Mouse (Mus musculus) stomach, embryonic 15.5 days (tissue): ENCODE results near the gene Crybg1. TPM values are rescaled to one million over a fixed set of nuclear protein-coding genes. Genes with fewer than 3 reads are reported as not detected.
"Not testable (repeated sequence)": the region's sequence is repeated elsewhere in the genome, so short reads cannot be mapped to it uniquely, and the experiment has no call there.

Source experiments
- ATAC-seq: fragments of 200-750 bp; cut with Nextera tagmentation; 2 replicates; pipeline ENCODE4 v1.8.0; 2017; ENCODE audit warnings: low read depth, moderate number of reproducible peaks, moderate TSS enrichment; ENCODE audit not compliant: insufficient read depth, low FRiP score
- H3K27ac ChIP-seq: fragments of 300-500 bp; sonication (generic); 2 replicates; pipeline ENCODE4 v1.5.1; 2015; ENCODE audit warnings: mild to moderate bottlenecking, inconsistent platforms
- H3K27me3 ChIP-seq: fragments of 300-500 bp; sonication (generic); replicated peaks from 2 replicates; pipeline ENCODE4 v1.6.1; 2015; ENCODE audit warnings: inconsistent platforms
- H3K36me3 ChIP-seq: fragments of 300-500 bp; sonication (generic); 2 replicates; pipeline ENCODE4 v1.6.1; 2015; ENCODE audit warnings: inconsistent platforms
- H3K4me1 ChIP-seq: fragments of 300-500 bp; sonication (generic); 2 replicates; pipeline ENCODE4 v1.6.1; 2015; ENCODE audit warnings: inconsistent platforms
- H3K4me2 ChIP-seq: fragments of 300-500 bp; sonication (generic); 2 replicates; pipeline ENCODE4 v1.6.1; 2015; ENCODE audit warnings: mild to moderate bottlenecking, inconsistent platforms
- H3K4me3 ChIP-seq: fragments of 300-500 bp; sonication (generic); replicated peaks from 2 replicates; pipeline ENCODE4 v1.5.1; 2015; ENCODE audit warnings: inconsistent platforms
- H3K9ac ChIP-seq: fragments of 300-500 bp; sonication (generic); 2 replicates; pipeline ENCODE4 v1.6.1; 2015; ENCODE audit warnings: inconsistent platforms
- H3K9me3 ChIP-seq: fragments of 300-500 bp; sonication (generic); 2 replicates; pipeline ENCODE4 v1.6.1; 2016; ENCODE audit warnings: inconsistent platforms
- WGBS: fragments of 180-500 bp; shearing (Covaris S2); methylation state at CpG from one replicate; pipeline ENCODE4 v1.1.7; 2015; 5-methylcytosine and 5-hydroxymethylcytosine counted together
- polyA plus RNA-seq: library from polyadenylated mRNA; unstranded; fragments of >200 nt; fragmentation: Nextera tagmentation; extraction: Ambion mirVana; gene quantifications from 2 replicates; pipeline ENCODE4 v1.2.1, GENCODE M21; 2015

The Crybg1 gene
- polyA plus RNA-seq, 1 experiment from 2014 or later = 2.5 TPM

GRCm38 (mm10) chr10:43925776-43926175 is 222.9 kb downstream of the Crybg1 start:
- not testable (repeated sequence) for H3K4me2 ChIP-seq, H3K4me1 ChIP-seq, ATAC-seq, H3K9ac ChIP-seq, H3K36me3 ChIP-seq, H3K4me3 ChIP-seq, H3K27me3 ChIP-seq, H3K9me3 ChIP-seq, H3K27ac ChIP-seq
- 89% methylated on average over 9 of the region's 9 CpGs for WGBS

- Histone ChIP-seq H3K9ac (no peak overlapping the region), H3K4me1 (no peaks in the 10 kb centered on the region), H3K27ac (no peak overlapping the region), H3K27me3 (no peaks in the 10 kb centered on the region), H3K4me3 (no peak overlapping the region), H3K36me3 (no peaks in the 10 kb centered on the region), H3K4me2 (no peak overlapping the region), H3K9me3 (no peaks in the 10 kb centered on the region)
- whole genome bisulfite sequencing = 91% methylated on average over 3 of the region's 3 CpGs
- no peak for ATAC-seq
Observed at GRCm38 (mm10) chr10:43923096-43923495, 225.6 kb downstream of the Crybg1 start.

GRCm38 (mm10) chr10:43918696-43919608 is 229.7 kb downstream of the Crybg1 start:
- no peaks in the 10 kb centered on the region for H3K4me1 ChIP-seq
- no peak overlapping the region for H3K4me3 ChIP-seq
- H3K27ac ChIP-seq = no peak overlapping the region
- ATAC-seq = no peak
- H3K27me3 ChIP-seq = no peaks in the 10 kb centered on the region
- H3K36me3 ChIP-seq = no peaks in the 10 kb centered on the region
- H3K4me2 ChIP-seq = no peak overlapping the region
- no peaks in the 10 kb centered on the region for H3K9me3 ChIP-seq
- WGBS = 44% methylated on average over 17 of the region's 17 CpGs
- H3K9ac ChIP-seq = no peak overlapping the region

- no peaks in the 10 kb centered on the region for H3K9me3 ChIP-seq
- no peak overlapping the region for H3K9ac ChIP-seq
- no peak for ATAC-seq
- H3K4me3 ChIP-seq = no peak overlapping the region
- no peaks in the 10 kb centered on the region for H3K27me3 ChIP-seq
- H3K4me2 ChIP-seq = no peak overlapping the region
- 65% methylated on average over 2 of the region's 2 CpGs for WGBS
- H3K4me1 ChIP-seq = no peaks in the 10 kb centered on the region
- H3K36me3 ChIP-seq = no peaks in the 10 kb centered on the region
- H3K27ac ChIP-seq = no peak overlapping the region
Observed at GRCm38 (mm10) chr10:43916737-43917136, 231.9 kb downstream of the Crybg1 start.

GRCm38 (mm10) chr10:43916181-43916580 is 232.5 kb downstream of the Crybg1 start:
- H3K27ac ChIP-seq = no peak overlapping the region
- no peaks in the 10 kb centered on the region for H3K9me3 ChIP-seq
- no peak overlapping the region for H3K4me2 ChIP-seq
- ATAC-seq = no peak
- no peak overlapping the region for H3K9ac ChIP-seq
- no peaks in the 10 kb centered on the region for H3K4me1 ChIP-seq
- no peaks in the 10 kb centered on the region for H3K27me3 ChIP-seq
- no peak overlapping the region for H3K4me3 ChIP-seq
- WGBS = 79% methylated on average over 12 of the region's 12 CpGs
- no peaks in the 10 kb centered on the region for H3K36me3 ChIP-seq

- 73% methylated on average over 3 of the region's 3 CpGs for WGBS
- no peak for ATAC-seq
- no peaks in the 10 kb centered on the region for H3K4me1 ChIP-seq
- no peak overlapping the region for H3K4me3 ChIP-seq
- no peaks in the 10 kb centered on the region for H3K27me3 ChIP-seq
- H3K4me2 ChIP-seq = no peak overlapping the region
- no peak overlapping the region for H3K9ac ChIP-seq
- H3K36me3 ChIP-seq = no peaks in the 10 kb centered on the region
- H3K9me3 ChIP-seq = no peaks in the 10 kb centered on the region
- no peak overlapping the region for H3K27ac ChIP-seq
Observed at GRCm38 (mm10) chr10:43912236-43912635, 236.4 kb downstream of the Crybg1 start.

- no peak overlapping the region for H3K4me3 ChIP-seq
- H3K36me3 ChIP-seq = no peaks in the 10 kb centered on the region
- 86% methylated on average over 8 of the region's 8 CpGs for WGBS
- H3K9me3 ChIP-seq = no peaks in the 10 kb centered on the region
- no peaks in the 10 kb centered on the region for H3K27me3 ChIP-seq
- ATAC-seq = no peak
- no peak overlapping the region for H3K4me2 ChIP-seq
- H3K9ac ChIP-seq = no peak overlapping the region
- no peaks in the 10 kb centered on the region for H3K4me1 ChIP-seq
- no peak overlapping the region for H3K27ac ChIP-seq
Observed at GRCm38 (mm10) chr10:43910873-43911142, 237.8 kb downstream of the Crybg1 start.

- H3K36me3 ChIP-seq = no peaks in the 10 kb centered on the region
- H3K27ac ChIP-seq = no peak overlapping the region
- H3K9ac ChIP-seq = no peak overlapping the region
- no peaks in the 10 kb centered on the region for H3K9me3 ChIP-seq
- H3K4me2 ChIP-seq = no peak overlapping the region
- no peaks in the 10 kb centered on the region for H3K27me3 ChIP-seq
- ATAC-seq = no peak
- H3K4me1 ChIP-seq = no peaks in the 10 kb centered on the region
- no peak overlapping the region for H3K4me3 ChIP-seq
- WGBS = 75% methylated on average over 12 of the region's 12 CpGs
Observed at GRCm38 (mm10) chr10:43910032-43910872, 238.4 kb downstream of the Crybg1 start.

GRCm38 (mm10) chr10:43904569-43904968 is 244.1 kb downstream of the Crybg1 start:
- no peaks in the 10 kb centered on the region for H3K36me3 ChIP-seq
- no peak overlapping the region for H3K4me2 ChIP-seq
- H3K9ac ChIP-seq = no peak overlapping the region
- H3K4me3 ChIP-seq = no peak overlapping the region
- H3K9me3 ChIP-seq = no peaks in the 10 kb centered on the region
- no peak overlapping the region for H3K27ac ChIP-seq
- peaks cover 7% of the 10 kb centered on the region; the same call in 1 of the 2 replicates for H3K4me1 ChIP-seq
- no peaks in the 10 kb centered on the region for H3K27me3 ChIP-seq
- WGBS = 76% methylated on average over 1 of the region's 1 CpGs
- no peak for ATAC-seq

GRCm38 (mm10) chr10:43901578-43902194 is 247.0 kb downstream of the Crybg1 start, which contains the start of the genes Qrsl1 and Rtn4ip1:
Gene Qrsl1 (minus strand): TSS chr10:43901745.
Gene Rtn4ip1 (plus strand): TSS chr10:43901807.
- Histone ChIP-seq H3K9me3 (no peaks in the 10 kb centered on the region), H3K4me3 (peak within 1 kb of the TSS; percentile 83), H3K4me2 (peak within 1 kb of the TSS; percentile 61), H3K27me3 (no peaks in the 10 kb centered on the region), H3K4me1 (peaks cover 7% of the 10 kb centered on the region; the same call in 1 of the 2 replicates), H3K27ac (peak within 1 kb of the TSS; percentile 68; the same call in 1 of the 2 replicates), H3K36me3 (no peaks in the 10 kb centered on the region), H3K9ac (peak within 1 kb of the TSS; percentile 48)
- under 1% methylated on average over 40 of the region's 40 CpGs for WGBS
- ATAC-seq = peak; percentile 94

GRCm38 (mm10) chr10:43900883-43901570 is 247.6 kb downstream of the Crybg1 start:
- Histone ChIP-seq H3K4me2 (peak overlapping the region; percentile 56), H3K9ac (peak overlapping the region; percentile 48; the same call in 1 of the 2 replicates), H3K36me3 (no peaks in the 10 kb centered on the region), H3K27me3 (no peaks in the 10 kb centered on the region), H3K27ac (peak overlapping the region; percentile 68; the same call in 1 of the 2 replicates), H3K9me3 (no peaks in the 10 kb centered on the region), H3K4me3 (peak overlapping the region; percentile 83), H3K4me1 (peaks cover 7% of the 10 kb centered on the region; the same call in 1 of the 2 replicates)
- WGBS = 5% methylated on average over 30 of the region's 30 CpGs
- no peak; the same call in 1 of the 2 replicates for ATAC-seq
